ENCODE assay signal across 11 mouse cellular contexts in the genomic region with DNA sequence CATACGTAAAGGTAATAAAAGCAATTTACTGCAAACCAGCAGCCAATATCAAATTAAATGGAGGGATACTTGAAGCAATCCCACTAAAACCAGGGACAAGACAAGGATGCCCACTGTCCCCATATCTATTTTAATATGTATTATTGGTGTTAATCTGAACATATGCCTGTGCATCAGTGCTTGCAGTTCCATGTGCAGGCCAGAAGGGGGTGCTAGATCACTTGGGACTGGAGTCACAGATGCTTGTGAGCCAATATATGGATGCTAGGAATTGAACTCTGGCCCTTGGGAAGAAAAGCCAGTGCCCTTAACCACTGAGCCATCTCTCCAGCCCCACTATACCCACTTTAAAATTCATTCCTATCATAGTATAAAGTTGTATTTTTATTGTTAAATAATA. TPM values are rescaled to one million over a fixed set of nuclear protein-coding genes. Genes with fewer than 3 reads are reported as not detected.
A peak's percentile ranks its signal among the peaks of the same experiment; 100 is the strongest.
DNase-seq lines count a peak whose midpoint lies in the region; ATAC-seq and TF ChIP-seq lines count a peak whose summit lies in the region.
"Had no signal": no experiment of that assay in that cellular context is flagged by ENCODE, and none has a peak within 500 bp of the region (broad histone marks: within the 10 kb centered on the region; RNA-seq: fewer than 3 reads in every experiment).

No protein-coding gene starts in this region.

- H3K9ac ChIP-seq in kidney, embryonic 14.5 days (ENCODE audit: low read depth, low read length) = no peak overlapping the region
- H3K9ac ChIP-seq in ES-E14 (ENCODE audit: insufficient read depth, low read depth, low read length, poor library complexity, severe bottlenecking) = no peak overlapping the region
- no peak overlapping the region for H3K9ac ChIP-seq in midbrain, embryonic 16.5 days (ENCODE audit: low read depth, low read length)

- no peak for ATAC-seq in kidney, embryonic 14.5 days (ENCODE audit: low FRiP score, low TSS enrichment)
- ATAC-seq in granulocyte monocyte progenitor cell, adult 5-6 weeks (replicated peaks; ENCODE audit: poor library complexity, severe bottlenecking) = peak; percentile 68
- ATAC-seq in midbrain, embryonic 16.5 days = no peak

- no peak overlapping the region for H3K4me3 ChIP-seq in kidney, embryonic 14.5 days (ENCODE audit: low read length)
- no peak overlapping the region for H3K4me3 ChIP-seq in ES-E14 (ENCODE audit: insufficient read depth in 1 of 2, low read depth in 1 of 2, low read length in 2 of 2, poor library complexity in 1 of 2, severe bottlenecking in 1 of 2)
- no peak overlapping the region for H3K4me3 ChIP-seq in midbrain, embryonic 16.5 days (ENCODE audit: low read depth, low read length)
- H3K4me3 ChIP-seq in midbrain, embryonic 10.5 days = no peak overlapping the region
- H3K4me3 ChIP-seq: forebrain, embryonic 10.5 days had no signal

- in situ Hi-C loops in ES-E14 (cut with MboI; ENCODE audit: low sequenced_read_pairs in 2 of 2, unreplicated experiment in 2 of 2) = no loop called here

- 97% methylated on average over 1 of the region's 1 CpGs for WGBS in kidney, embryonic 14.5 days
- 100% methylated on average over 1 of the region's 1 CpGs for WGBS in midbrain, embryonic 16.5 days
- 95% methylated on average over 1 of the region's 1 CpGs for WGBS in midbrain, embryonic 10.5 days

- H3K36me3 ChIP-seq in kidney, embryonic 14.5 days (ENCODE audit: control insufficient read depth, insufficient read depth, low read length) = no peaks in the 10 kb centered on the region
- H3K36me3 ChIP-seq in ES-E14 (ENCODE audit: control insufficient read depth, insufficient read depth, low read length, poor library complexity, severe bottlenecking) = no peaks in the 10 kb centered on the region
- no peaks in the 10 kb centered on the region for H3K36me3 ChIP-seq in midbrain, embryonic 16.5 days (ENCODE audit: control insufficient read depth, insufficient read depth, low read length)
- H3K36me3 ChIP-seq in midbrain, embryonic 10.5 days = no peaks in the 10 kb centered on the region
- H3K36me3 ChIP-seq: forebrain, embryonic 10.5 days had no signal

- H3K4me2 ChIP-seq in kidney, embryonic 14.5 days (replicated peaks; ENCODE audit: low read depth, low read length) = no peak overlapping the region
- no peak overlapping the region for H3K4me2 ChIP-seq in midbrain, embryonic 16.5 days (ENCODE audit: low read length)

- H3K9me3 ChIP-seq in kidney, embryonic 14.5 days (ENCODE audit: control insufficient read depth, low read length) = 0 out of 2 replicates have a peak, but pooled peaks cover 2% of the 10 kb centered on the region
- H3K9me3 ChIP-seq in ES-E14 (ENCODE audit: control insufficient read depth, insufficient read depth, low read depth, low read length) = no peaks in the 10 kb centered on the region
- no peaks in the 10 kb centered on the region for H3K9me3 ChIP-seq in midbrain, embryonic 16.5 days (replicated peaks; ENCODE audit: control insufficient read depth, low read length, poor library complexity, severe bottlenecking)
- H3K9me3 ChIP-seq in midbrain, embryonic 10.5 days (replicated peaks) = no peaks in the 10 kb centered on the region
- H3K9me3 ChIP-seq: forebrain, embryonic 10.5 days had no signal

- no peak overlapping the region for H3K27ac ChIP-seq in kidney, embryonic 14.5 days (ENCODE audit: low read depth, low read length)
- no peak overlapping the region for H3K27ac ChIP-seq in ES-E14 (ENCODE audit: insufficient read depth, low read depth, low read length, poor library complexity, severe bottlenecking)
- H3K27ac ChIP-seq in midbrain, embryonic 16.5 days (ENCODE audit: low read length) = no peak overlapping the region
- no peak overlapping the region for H3K27ac ChIP-seq in midbrain, embryonic 10.5 days (replicated peaks)
- H3K27ac ChIP-seq: forebrain, embryonic 10.5 days had no signal

- no peaks in the 10 kb centered on the region for H3K4me1 ChIP-seq in kidney, embryonic 14.5 days (ENCODE audit: control insufficient read depth, insufficient read depth, low read length)
- H3K4me1 ChIP-seq in ES-E14 (ENCODE audit: control insufficient read depth in 2 of 2, insufficient read depth in 2 of 2, low read length in 2 of 2, poor library complexity in 1 of 2) = no peaks in the 10 kb centered on the region
- no peaks in the 10 kb centered on the region for H3K4me1 ChIP-seq in midbrain, embryonic 16.5 days (ENCODE audit: control insufficient read depth, insufficient read depth, low read length)
- no peaks in the 10 kb centered on the region for H3K4me1 ChIP-seq in midbrain, embryonic 10.5 days
- H3K4me1 ChIP-seq: forebrain, embryonic 10.5 days had no signal

- peak; percentile 8 for DNase-seq in kidney, postnatal 10 days
- DNase-seq in 416B (ENCODE audit: low read depth) = peak; percentile 11
- DNase-seq in ES-E14 (ENCODE audit: low read depth, low spot score) = peak; percentile 19
- DNase-seq in midbrain, embryonic 10.5 days (ENCODE audit: low spot score) = no peak
- DNase-seq in layer of hippocampus, postnatal 14 days (ENCODE audit: low spot score in 2 of 2) = no peak
- DNase-seq: kidney, postnatal 25 days; lung, postnatal 36 days had no signal

- H3K27me3 ChIP-seq in kidney, embryonic 14.5 days (ENCODE audit: control insufficient read depth, insufficient read depth, low read length) = no peaks in the 10 kb centered on the region
- H3K27me3 ChIP-seq in midbrain, embryonic 16.5 days (ENCODE audit: control insufficient read depth, insufficient read depth, low read depth, low read length) = no peaks in the 10 kb centered on the region; the same call in 1 of the 2 replicates
- peaks cover 20% of the 10 kb centered on the region for H3K27me3 ChIP-seq in midbrain, embryonic 10.5 days (ENCODE audit: low read depth, poor library complexity, severe bottlenecking)

TF ChIP-seq in ES-E14, 5 proteins besides CTCF, POLR2A, EP300 and RAD21:
- TF ChIP-seq CHD2 (IDR thresholded peaks at IDR 0.05; ENCODE audit: low read depth, low read length) (no peak), HCFC1 (IDR thresholded peaks at IDR 0.05; ENCODE audit: borderline replicate concordance, insufficient read depth, low read length) (no peak), ZC3H11A (IDR thresholded peaks at IDR 0.05; ENCODE audit: borderline replicate concordance, low read depth, low read length) (no peak), MAFK (IDR thresholded peaks at IDR 0.05; ENCODE audit: insufficient read depth, low read depth, low read length) (no peak), ZNF384 (IDR thresholded peaks at IDR 0.05; ENCODE audit: low read depth, low read length) (no peak)

RNA-seq across cellular contexts. Expression of a gene that starts 55.9 kb away (rescaled TPM):
- 1.6 and 2.7 TPM in 2 replicates for polyA plus RNA-seq in kidney, embryonic 14.5 days (2014; fragmentation: Nextera tagmentation; extraction: Ambion mirVana)
- total RNA-seq in ES-E14 (2012; rRNA removed) = 0.11 and 0.54 TPM in 2 replicates
- 0.77 TPM in 1 of 2 replicates, not detected in the other for total RNA-seq in granulocyte monocyte progenitor cell, adult 5-6 weeks (2014; fragmentation: Nextera tagmentation)
- total RNA-seq in granulocyte monocyte progenitor cell, adult 5-6 weeks (2017) = 0.17 and 0.41 TPM in 2 replicates
- polyA plus RNA-seq in midbrain, embryonic 16.5 days (2015; fragmentation: Nextera tagmentation; extraction: Ambion mirVana) = 2.1 and 2.2 TPM in 2 replicates
- 3.0 and 3.1 TPM in 2 replicates for polyA plus RNA-seq in midbrain, embryonic 10.5 days (2016; fragmentation: Nextera tagmentation; extraction: Ambion mirVana)
- under 1 TPM; 0.30 to 0.36 TPM for total RNA-seq in layer of hippocampus, postnatal 14 days (2021)

Comparison
In these comparisons a context has a peak if more than half of its experiments do, and no peak if none do; other contexts are left out.
1. DNase-seq: peak in kidney, postnatal 10 days (single experiment), 416B (single experiment) and ES-E14 (single experiment); none in midbrain, embryonic 10.5 days (single experiment) and layer of hippocampus, postnatal 14 days (0 of 2).